Mouse (Mus musculus): ENCODE results near the gene Polr1a.

Gene Polr1a

GRCm38 (mm10) chr6:71949721-71950120 is 40.9 kb downstream of the Polr1a start:
- in situ Hi-C loops (cut with MboI, MseI): no loop called here

DNA sequence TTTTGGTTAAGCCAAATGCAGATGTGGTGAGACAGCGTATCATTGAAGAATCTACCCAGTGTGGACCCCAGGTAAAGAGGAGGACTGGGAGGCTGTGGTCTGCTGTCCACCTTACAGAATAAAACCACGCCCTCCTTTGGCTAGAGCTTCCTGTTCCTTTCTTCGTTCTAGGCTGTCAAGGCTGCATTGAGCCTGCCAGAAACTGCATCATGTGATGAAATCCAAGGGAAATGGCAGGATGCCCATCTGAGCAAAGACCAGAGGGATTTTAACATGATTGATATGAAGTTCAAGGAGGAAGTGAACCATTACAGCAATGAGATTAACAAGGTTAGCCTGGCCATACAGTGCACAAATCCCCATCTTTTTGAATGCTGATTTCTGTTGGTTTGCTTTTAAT is 41.7 kb downstream of the Polr1a start:
- in situ Hi-C loops (cut with MboI, MseI): no loop called here

DNA sequence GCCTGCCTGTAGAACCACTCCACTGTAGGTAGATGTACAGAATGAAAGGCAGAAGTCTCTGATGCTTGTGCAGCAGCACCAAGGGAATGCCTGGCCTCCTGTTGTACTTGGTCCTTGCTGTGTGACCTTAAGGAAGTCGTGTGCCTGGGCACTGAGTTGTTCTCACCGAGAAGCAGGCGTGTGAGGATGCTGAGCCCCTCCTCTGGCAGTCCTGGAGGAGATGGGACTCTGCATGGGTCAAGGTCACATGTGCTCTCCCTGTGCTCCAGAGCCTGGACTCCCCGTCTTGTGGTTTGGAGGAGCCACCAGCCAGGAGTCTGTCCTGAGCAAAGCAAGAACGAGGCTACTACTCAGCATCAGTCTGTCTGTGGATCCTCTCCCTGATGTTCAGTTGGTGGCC is 42.3 kb downstream of the Polr1a start:
- in situ Hi-C loops (cut with MboI, MseI): no loop called here

- in situ Hi-C loops (cut with MboI, MseI): no loop called here
These were observed 53.3 kb downstream of the Polr1a start for GRCm38 (mm10) chr6:71962119-71962518.

GRCm38 (mm10) chr6:71962706-71963105 is 53.9 kb downstream of the Polr1a start:
- in situ Hi-C loops (cut with MboI, MseI): no loop called here

- in situ Hi-C loops (cut with MboI, MseI): no loop called here
These were observed 54.7 kb downstream of the Polr1a start for GRCm38 (mm10) chr6:71963561-71963960.

DNA sequence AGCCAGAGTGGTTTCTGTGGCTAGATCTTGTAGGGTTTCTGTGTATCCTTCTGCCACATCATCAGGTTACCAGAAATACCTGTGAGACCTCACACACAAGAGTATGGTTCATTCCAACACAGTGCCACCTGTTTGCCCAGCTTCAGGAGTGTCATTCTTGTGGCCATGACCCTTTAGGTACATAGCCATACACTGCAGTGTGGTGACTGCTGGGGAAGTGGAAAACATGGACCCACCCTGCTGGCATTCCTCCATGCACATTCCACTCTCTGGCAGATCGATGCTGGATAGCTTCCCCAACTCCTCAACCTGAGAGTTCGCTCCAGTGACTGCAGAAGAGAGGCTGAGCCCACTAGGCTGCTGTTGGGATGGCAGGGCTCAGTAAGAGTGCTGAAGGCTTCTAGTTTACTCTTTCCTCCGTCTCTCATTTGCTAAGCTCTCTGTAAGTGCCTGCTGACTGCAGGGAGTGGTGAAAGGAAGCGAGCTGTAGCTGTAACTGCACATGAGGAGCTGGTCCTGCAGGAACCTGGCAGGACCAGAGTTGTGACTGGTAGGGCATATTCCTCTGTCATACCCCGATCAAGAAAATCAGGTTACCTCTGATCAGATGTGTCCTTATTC is 57.9 kb downstream of the Polr1a start:
- in situ Hi-C loops (cut with MboI, MseI): no loop called here

DNA sequence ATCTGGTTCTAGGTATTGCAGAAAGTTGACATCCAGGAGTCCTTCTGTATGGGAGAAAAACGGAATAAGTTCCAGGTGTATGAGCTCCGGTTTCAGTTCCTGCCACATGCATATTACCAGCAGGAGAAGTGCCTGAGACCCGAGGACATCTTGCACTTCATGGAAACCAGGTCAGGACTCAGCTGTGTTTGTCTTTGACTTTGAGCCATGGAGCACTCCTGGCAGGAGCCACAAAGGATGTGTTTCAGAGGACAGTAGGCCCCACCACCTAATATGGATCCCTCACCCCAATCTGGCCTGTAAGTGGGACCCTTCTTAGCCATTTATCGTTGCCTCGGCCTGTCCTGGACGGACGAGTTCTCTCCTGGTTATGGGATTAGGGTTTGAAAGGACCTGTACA is 59.0 kb downstream of the Polr1a start:
- in situ Hi-C loops (cut with MboI, MseI): no loop called here

DNA sequence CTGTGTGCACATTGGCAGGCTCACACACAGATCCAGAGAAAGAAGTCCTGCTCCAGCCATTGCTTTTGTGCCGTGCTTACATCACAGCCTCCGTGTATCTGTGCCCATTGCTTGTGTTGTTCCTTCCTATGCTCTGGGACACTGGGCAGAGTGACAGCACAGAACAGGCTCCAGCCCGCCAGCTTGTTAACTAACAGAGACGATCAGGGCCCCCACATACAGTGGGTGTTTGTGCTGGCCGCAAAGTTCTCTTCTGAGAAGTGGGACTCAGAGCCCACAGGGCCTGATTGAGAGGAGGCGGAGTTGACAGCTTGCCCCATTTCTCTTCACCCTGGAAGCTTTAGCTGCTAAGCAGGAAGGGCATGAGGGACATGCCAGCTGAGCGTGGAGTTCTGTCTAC is 60.6 kb downstream of the Polr1a start:
- in situ Hi-C loops (cut with MboI, MseI): no loop called here

DNA sequence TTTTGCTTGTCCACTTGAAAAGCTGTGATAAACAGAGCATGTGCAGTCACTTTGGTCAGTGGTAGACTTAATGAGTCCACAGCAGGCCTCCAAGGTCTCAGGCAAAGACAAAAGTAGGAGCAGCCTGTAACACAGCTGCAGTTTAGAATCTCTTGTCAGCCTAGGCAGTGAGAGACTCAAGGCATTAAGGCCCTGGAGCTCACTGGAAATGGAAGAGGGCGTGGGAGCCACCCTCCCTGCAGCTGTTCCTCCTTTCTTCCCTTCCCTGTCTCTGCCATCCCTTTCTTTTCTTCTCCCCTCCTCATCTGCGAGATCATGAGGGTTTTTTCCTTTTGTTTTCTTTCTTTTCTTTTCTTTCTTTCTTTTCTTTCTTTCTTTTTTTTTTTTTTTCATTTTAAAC is 61.3 kb downstream of the Polr1a start:
- in situ Hi-C loops (cut with MboI, MseI): no loop called here

DNA sequence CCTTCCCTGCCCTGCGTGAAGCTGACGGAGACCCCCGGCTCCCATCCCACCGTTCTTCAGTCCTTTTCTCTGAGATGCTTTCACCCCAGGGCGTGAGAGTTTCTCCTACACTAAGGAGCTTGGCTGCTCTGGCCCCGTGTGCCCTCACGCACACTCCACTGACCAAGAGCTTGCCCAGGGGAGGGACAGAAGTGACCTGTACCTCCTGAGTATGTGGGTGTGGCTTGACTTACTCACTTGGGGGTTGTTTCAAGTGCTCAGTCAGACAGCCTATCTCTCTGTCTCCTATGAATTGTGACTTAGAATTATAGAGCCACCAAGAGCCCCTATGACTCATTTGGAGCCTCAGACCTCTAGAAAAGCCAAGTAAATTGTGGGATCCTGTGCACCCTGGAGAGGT is 67.7 kb downstream of the Polr1a start:
- in situ Hi-C loops (cut with MboI, MseI): no loop called here

- in situ Hi-C loops (cut with MboI, MseI): no loop called here
These were observed 71.3 kb downstream of the Polr1a start for GRCm38 (mm10) chr6:71980165-71980564.

- in situ Hi-C loops (cut with MboI, MseI): no loop called here
These were observed 71.7 kb downstream of the Polr1a start for GRCm38 (mm10) chr6:71980587-71980986.

- in situ Hi-C loops (cut with MboI, MseI): no loop called here
These were observed 72.6 kb downstream of the Polr1a start for GRCm38 (mm10) chr6:71981450-71981849.

DNA sequence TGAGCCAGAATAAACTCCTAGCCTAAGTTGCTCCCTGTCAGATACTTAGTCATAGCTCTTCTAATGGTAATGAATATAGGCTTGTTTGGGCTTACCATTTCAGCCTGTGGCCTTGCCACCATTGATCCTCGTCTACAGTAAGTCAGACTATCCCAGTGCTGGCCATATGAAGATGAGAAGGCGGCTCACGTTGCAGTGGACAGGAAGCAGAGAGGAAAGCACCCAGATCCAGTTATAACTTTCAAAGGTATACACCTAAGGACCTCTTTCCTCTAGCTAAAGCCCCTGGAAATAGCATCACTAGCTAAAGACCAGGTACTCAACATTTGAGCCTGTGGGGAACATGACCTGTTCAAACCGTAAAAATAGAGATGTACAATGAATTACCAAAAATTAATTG is 77.1 kb downstream of the Polr1a start:
- in situ Hi-C loops (cut with MboI, MseI): no loop called here

GRCm38 (mm10) chr6:71987546-71988248 is 78.8 kb downstream of the Polr1a start:
- in situ Hi-C loops (cut with MboI, MseI): no loop called here

- in situ Hi-C loops (cut with MboI, MseI): no loop called here
These were observed 80.9 kb downstream of the Polr1a start for GRCm38 (mm10) chr6:71989647-71990351.

GRCm38 (mm10) chr6:71990371-71990837 is 81.6 kb downstream of the Polr1a start:
- in situ Hi-C loops (cut with MboI, MseI): no loop called here

GRCm38 (mm10) chr6:71991190-71991932 is 82.5 kb downstream of the Polr1a start:
- in situ Hi-C loops (cut with MboI, MseI): no loop called here

- in situ Hi-C loops (cut with MboI, MseI): no loop called here
These were observed 83.1 kb downstream of the Polr1a start for GRCm38 (mm10) chr6:71991933-71992325.

GRCm38 (mm10) chr6:71994004-71994403 is 85.2 kb downstream of the Polr1a start:
- in situ Hi-C loops (cut with MboI, MseI): no loop called here

DNA sequence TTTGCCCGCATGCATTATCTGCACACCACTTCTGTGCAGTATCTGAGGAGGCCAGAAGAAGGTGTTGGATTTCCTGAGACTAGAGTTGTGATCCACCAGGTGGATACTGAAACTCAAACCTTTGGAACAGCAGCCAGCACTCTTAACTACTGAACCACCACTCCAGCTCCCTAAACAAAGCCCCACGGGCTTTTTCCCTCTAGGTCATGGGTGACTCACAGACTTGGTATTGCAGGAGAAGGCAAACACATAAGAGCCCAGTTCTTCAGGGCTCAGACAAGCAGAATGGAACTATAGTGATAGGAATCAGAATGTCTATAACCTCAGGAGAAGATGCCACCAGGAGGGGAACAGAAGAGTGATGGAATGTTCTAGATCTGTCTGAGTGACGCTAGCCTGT is 86.2 kb downstream of the Polr1a start:
- in situ Hi-C loops (cut with MboI, MseI): no loop called here

Data from T-helper 2 cell (primary cell).